Mouse (Mus musculus) kidney, embryonic 15.5 days (tissue): ENCODE measurements around the gene Ttll3. TPM values are rescaled to one million over a fixed set of nuclear protein-coding genes. Genes with fewer than 3 reads are reported as not detected.

Source experiments
- ATAC-seq: fragments of 200-750 bp; cut with Nextera tagmentation; replicated peaks from 2 replicates; pipeline ENCODE4 v1.8.0; 2017; ENCODE audit warnings: moderate TSS enrichment; ENCODE audit not compliant: low FRiP score
- H3K27ac ChIP-seq: fragments of 300-500 bp; sonication (generic); 2 replicates; pipeline ENCODE4 v1.5.1; 2015; ENCODE audit warnings: mild to moderate bottlenecking, inconsistent platforms
- H3K27me3 ChIP-seq: fragments of 300-500 bp; sonication (generic); 2 replicates; pipeline ENCODE4 v1.6.1; 2015; ENCODE audit warnings: inconsistent platforms
- H3K36me3 ChIP-seq: fragments of 300-500 bp; sonication (generic); 2 replicates; pipeline ENCODE4 v1.6.1; 2015; ENCODE audit warnings: inconsistent platforms
- H3K4me1 ChIP-seq: fragments of 300-500 bp; sonication (generic); 2 replicates; pipeline ENCODE4 v1.6.1; 2015; ENCODE audit warnings: inconsistent platforms
- H3K4me2 ChIP-seq: fragments of 300-500 bp; sonication (generic); 2 replicates; pipeline ENCODE4 v1.6.1; 2015; ENCODE audit warnings: moderate library complexity, mild to moderate bottlenecking, inconsistent platforms
- H3K4me3 ChIP-seq: fragments of 300-500 bp; sonication (generic); replicated peaks from 2 replicates; pipeline ENCODE4 v1.5.1; 2015; ENCODE audit warnings: mild to moderate bottlenecking, inconsistent platforms
- H3K9ac ChIP-seq: fragments of 300-500 bp; sonication (generic); 2 replicates; pipeline ENCODE4 v1.6.1; 2015; ENCODE audit warnings: mild to moderate bottlenecking, inconsistent platforms
- H3K9me3 ChIP-seq: fragments of 300-500 bp; sonication (generic); replicated peaks from 2 replicates; pipeline ENCODE4 v1.6.1; 2016; ENCODE audit warnings: inconsistent platforms
- WGBS: fragments of 180-500 bp; shearing (Covaris S2); methylation state at CpG from one replicate; pipeline ENCODE4 v1.1.7; 2015; ENCODE audit warnings: mixed read lengths; 5-methylcytosine and 5-hydroxymethylcytosine counted together
- polyA plus RNA-seq: library from polyadenylated mRNA; unstranded; fragments of >200 nt; fragmentation: Nextera tagmentation; extraction: Ambion mirVana; gene quantifications from 2 replicates; pipeline ENCODE4 v1.2.1, GENCODE M21; 2015

Gene Ttll3
- polyA plus RNA-seq, 1 experiment from 2014 or later = 3.6 TPM

GRCm38 (mm10) chr6:113442442-113443090, 53.5 kb downstream of the Ttll3 start, which contains the start of gene Jagn1:
Gene Jagn1, plus strand, starts transcription at chr6:113442569.
- Histone ChIP-seq H3K4me3 (peak within 1 kb of the TSS; percentile 98), H3K4me2 (peak within 1 kb of the TSS; percentile 90), H3K9me3 (no peaks in the 10 kb centered on the region), H3K9ac (peak within 1 kb of the TSS; percentile 88), H3K36me3 (peaks cover 22% of the 10 kb centered on the region), H3K27me3 (no peaks in the 10 kb centered on the region), H3K27ac (peak within 1 kb of the TSS; percentile 77), H3K4me1 (peaks cover 28% of the 10 kb centered on the region)
- ATAC-seq = peak; percentile 84
- under 1% methylated on average over 45 of the region's 45 CpGs for WGBS

DNA sequence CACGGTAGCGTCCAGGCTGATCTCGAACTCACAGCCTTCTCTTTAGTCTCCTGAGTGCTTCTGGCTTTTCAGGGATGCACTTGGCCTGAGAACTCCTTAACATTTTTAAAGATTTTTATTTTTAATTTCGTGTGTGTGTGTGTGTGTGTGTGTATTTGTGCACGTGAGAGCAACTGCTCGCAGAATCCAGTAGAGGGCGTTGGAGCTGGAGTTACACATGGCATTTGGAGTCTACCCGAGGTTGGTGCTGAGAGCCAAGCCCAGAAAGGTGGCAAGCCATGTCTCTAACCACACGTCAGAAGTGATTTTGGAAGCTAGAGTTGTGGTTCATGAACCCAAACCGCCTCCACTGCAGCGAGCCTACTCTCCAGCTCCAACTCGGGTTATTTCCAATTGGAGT, 54.0 kb downstream of the Ttll3 start:
- peak overlapping the region; percentile 98 for H3K4me3 ChIP-seq
- H3K4me1 ChIP-seq = peaks cover 28% of the 10 kb centered on the region
- no peaks in the 10 kb centered on the region for H3K27me3 ChIP-seq
- H3K4me2 ChIP-seq = peak overlapping the region; percentile 90
- H3K36me3 ChIP-seq = peaks cover 27% of the 10 kb centered on the region
- H3K9ac ChIP-seq = peak overlapping the region; percentile 88
- H3K27ac ChIP-seq = peak overlapping the region; percentile 77
- WGBS = 43% methylated on average over 12 of the region's 12 CpGs
- H3K9me3 ChIP-seq = no peaks in the 10 kb centered on the region
- no peak for ATAC-seq

DNA sequence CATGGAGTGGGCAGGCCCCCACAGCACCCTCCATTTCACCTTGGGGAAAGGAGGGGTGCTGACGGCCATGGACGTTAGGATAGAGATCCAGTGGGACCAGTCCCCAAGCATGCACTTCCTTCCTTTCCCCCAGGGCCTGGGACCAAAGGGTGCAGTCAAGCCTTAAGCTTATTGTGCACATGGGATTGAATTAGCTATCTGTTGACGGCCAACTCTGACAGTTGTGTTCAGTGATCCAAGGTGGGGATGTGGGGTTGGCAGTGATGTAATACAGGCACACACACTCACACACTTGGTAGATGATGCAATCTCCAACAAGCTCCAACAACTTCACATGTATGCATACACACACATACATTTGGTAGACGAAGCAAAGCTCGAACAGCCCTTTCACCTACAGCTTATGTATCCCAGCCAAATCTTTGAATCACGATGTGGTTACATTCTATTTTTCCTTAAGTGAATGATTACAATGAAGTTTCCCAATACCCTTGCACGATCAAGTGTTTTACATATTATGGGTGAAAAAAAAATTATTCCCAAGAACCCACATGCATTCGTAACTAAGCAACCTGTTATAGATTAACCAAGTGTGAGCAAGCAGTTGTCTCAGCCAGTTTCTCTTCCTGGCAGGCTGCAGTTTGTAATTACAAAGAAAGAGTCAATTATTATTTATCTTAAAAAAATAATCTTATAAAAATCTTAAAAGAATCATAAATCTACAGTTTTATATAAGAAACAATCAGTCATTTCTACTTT, 55.3 kb downstream of the Ttll3 start:
- Histone ChIP-seq H3K9ac (no peak overlapping the region), H3K4me3 (no peak overlapping the region), H3K27me3 (no peaks in the 10 kb centered on the region), H3K4me1 (peaks cover 28% of the 10 kb centered on the region), H3K4me2 (peak overlapping the region; percentile 23; the same call in 1 of the 2 replicates), H3K36me3 (peaks cover 39% of the 10 kb centered on the region), H3K27ac (peak overlapping the region; percentile 81), H3K9me3 (no peaks in the 10 kb centered on the region)
- whole genome bisulfite sequencing = 73% methylated on average over 8 of the region's 8 CpGs
- ATAC-seq = 0 out of 2 replicates have a peak, but pooled peaks have one; percentile 18

DNA sequence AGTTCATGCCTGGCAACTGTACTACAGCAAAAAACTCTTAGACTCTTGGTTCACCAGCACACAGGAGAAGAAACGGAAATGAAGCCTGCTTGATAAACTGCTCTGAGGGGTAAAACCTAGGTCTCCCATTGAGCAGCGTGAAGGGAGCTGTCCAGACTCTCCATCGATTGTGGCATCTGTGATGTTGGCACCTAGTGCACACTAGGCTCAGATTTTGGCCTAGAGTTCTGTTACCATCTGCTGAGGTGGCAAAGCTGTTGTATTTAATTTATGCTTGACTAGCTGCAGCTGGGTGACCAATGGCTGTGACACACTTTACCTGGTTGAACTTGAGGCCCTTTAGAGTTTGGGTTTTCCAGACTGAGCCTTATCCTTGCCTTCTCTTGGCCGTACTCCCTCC, 58.6 kb downstream of the Ttll3 start:
- Histone ChIP-seq H3K36me3 (peaks cover 42% of the 10 kb centered on the region), H3K27ac (no peak overlapping the region), H3K4me3 (no peak overlapping the region), H3K27me3 (no peaks in the 10 kb centered on the region), H3K4me2 (no peak overlapping the region), H3K4me1 (peaks cover 21% of the 10 kb centered on the region), H3K9me3 (no peaks in the 10 kb centered on the region), H3K9ac (no peak overlapping the region)
- no peak for ATAC-seq
- 97% methylated on average over 4 of the region's 4 CpGs for WGBS

DNA sequence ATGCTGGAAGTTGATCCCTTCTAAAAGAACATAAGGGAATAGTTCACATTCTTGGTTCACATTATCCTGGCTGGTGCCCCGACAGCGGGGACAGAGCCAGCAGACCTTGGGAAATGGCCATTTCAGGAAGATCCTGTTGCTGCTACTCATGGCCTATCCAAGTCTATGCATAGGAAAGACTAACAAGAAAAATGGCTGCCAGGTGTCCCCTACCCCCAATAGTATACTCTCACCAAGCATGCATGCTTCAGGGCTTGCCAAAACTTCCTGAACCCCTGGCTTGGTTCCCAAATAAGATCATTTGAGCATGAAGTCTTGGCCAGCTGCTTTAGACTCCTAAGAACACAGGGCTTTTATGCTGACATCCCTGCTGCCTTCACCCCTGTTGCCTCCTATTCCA, 62.8 kb downstream of the Ttll3 start:
- H3K9ac ChIP-seq = no peak overlapping the region
- H3K9me3 ChIP-seq = no peaks in the 10 kb centered on the region
- 70% methylated on average over 2 of the region's 2 CpGs for whole genome bisulfite sequencing
- no peak overlapping the region for H3K4me2 ChIP-seq
- H3K27ac ChIP-seq = peak overlapping the region; percentile 54; the same call in 1 of the 2 replicates
- peaks cover 28% of the 10 kb centered on the region for H3K36me3 ChIP-seq
- H3K4me3 ChIP-seq = no peak overlapping the region
- no peaks in the 10 kb centered on the region for H3K4me1 ChIP-seq
- no peaks in the 10 kb centered on the region for H3K27me3 ChIP-seq
- ATAC-seq = peak; percentile 40; the same call in 1 of the 2 replicates

- Histone ChIP-seq H3K4me3 (no peak overlapping the region), H3K4me2 (no peak overlapping the region), H3K27me3 (no peaks in the 10 kb centered on the region; the same call in 1 of the 2 replicates), H3K4me1 (0 out of 2 replicates have a peak, but pooled peaks cover 7% of the 10 kb centered on the region), H3K9me3 (no peaks in the 10 kb centered on the region), H3K36me3 (0 out of 2 replicates have a peak, but pooled peaks cover under 1% of the 10 kb centered on the region), H3K27ac (no peak overlapping the region), H3K9ac (no peak overlapping the region)
- no peak for ATAC-seq
- WGBS = 49% methylated on average over 5 of the region's 5 CpGs
These were observed 65.9 kb downstream of the Ttll3 start for GRCm38 (mm10) chr6:113455007-113455406.

- no peaks in the 10 kb centered on the region; the same call in 1 of the 2 replicates for H3K27me3 ChIP-seq
- peak within 1 kb of the TSS; percentile 10; the same call in 1 of the 2 replicates for H3K4me3 ChIP-seq
- H3K36me3 ChIP-seq = no peaks in the 10 kb centered on the region
- peak within 1 kb of the TSS; percentile 60; the same call in 1 of the 2 replicates for H3K27ac ChIP-seq
- H3K4me2 ChIP-seq = peak within 1 kb of the TSS; percentile 34; the same call in 1 of the 2 replicates
- no peak within 1 kb of the TSS for H3K9ac ChIP-seq
- 55% methylated on average over 10 of the region's 10 CpGs for whole genome bisulfite sequencing
- H3K9me3 ChIP-seq = no peaks in the 10 kb centered on the region
- ATAC-seq = no peak
- H3K4me1 ChIP-seq = 0 out of 2 replicates have a peak, but pooled peaks cover 7% of the 10 kb centered on the region
These were observed 69.0 kb downstream of the Ttll3 start, which contains the start of gene Il17re for GRCm38 (mm10) chr6:113457952-113458534. Gene Il17re, plus strand, starts transcription at chr6:113458484.

DNA sequence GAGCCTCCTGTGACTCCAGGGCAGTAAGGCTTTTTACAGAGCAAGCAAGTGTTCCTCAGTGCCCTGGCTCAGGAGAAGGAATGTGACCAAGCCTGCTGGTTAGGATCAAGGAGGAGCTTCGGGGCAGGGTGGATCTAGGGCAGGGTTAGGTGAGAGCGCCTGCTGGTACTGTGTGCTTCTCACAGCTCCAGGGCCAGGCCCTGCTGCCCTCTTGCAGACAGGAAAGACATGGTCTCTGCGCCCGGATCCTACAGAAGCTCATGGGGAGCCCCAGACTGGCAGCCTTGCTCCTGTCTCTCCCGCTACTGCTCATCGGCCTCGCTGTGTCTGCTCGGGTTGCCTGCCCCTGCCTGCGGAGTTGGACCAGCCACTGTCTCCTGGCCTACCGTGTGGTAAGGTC, 69.6 kb downstream of the Ttll3 start:
- H3K9ac ChIP-seq = no peak overlapping the region
- ATAC-seq = peak; percentile 67; the same call in 1 of the 2 replicates
- 0 out of 2 replicates have a peak, but pooled peaks cover 7% of the 10 kb centered on the region for H3K4me1 ChIP-seq

DNA sequence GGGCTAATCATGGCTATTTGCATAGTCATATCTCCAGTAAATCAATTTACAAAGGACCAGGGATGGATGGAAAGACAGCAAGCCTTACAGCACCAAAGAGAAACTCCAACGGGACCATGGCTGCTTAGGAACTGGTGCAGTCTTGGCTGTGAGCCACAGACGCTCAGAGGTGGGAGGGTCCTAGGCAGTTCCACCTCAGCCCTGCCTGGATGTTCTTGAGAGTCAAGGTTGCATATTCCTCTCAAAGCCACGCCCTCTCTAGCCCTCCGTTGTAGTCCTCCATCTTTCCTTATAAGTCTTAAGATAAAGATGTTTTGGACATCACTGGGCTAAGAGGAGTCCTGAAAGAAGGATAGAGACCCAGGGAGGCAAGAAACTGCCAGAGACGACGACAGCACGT, 75.0 kb downstream of the Ttll3 start:
- WGBS = 63% methylated on average over 7 of the region's 7 CpGs
- Histone ChIP-seq H3K36me3 (no peaks in the 10 kb centered on the region), H3K9me3 (no peaks in the 10 kb centered on the region), H3K9ac (no peak overlapping the region), H3K4me1 (peaks cover 10% of the 10 kb centered on the region), H3K27me3 (no peaks in the 10 kb centered on the region; the same call in 1 of the 2 replicates), H3K4me2 (no peak overlapping the region), H3K27ac (no peak overlapping the region), H3K4me3 (no peak overlapping the region)
- no peak for ATAC-seq

More for the DNA sequence above, 69.6 kb downstream of the Ttll3 start:
- Histone ChIP-seq H3K27ac (peak overlapping the region; percentile 60; the same call in 1 of the 2 replicates), H3K4me2 (peak overlapping the region; percentile 34; the same call in 1 of the 2 replicates), H3K9me3 (no peaks in the 10 kb centered on the region), H3K36me3 (no peaks in the 10 kb centered on the region), H3K4me3 (peak overlapping the region; percentile 10; the same call in 1 of the 2 replicates), H3K27me3 (no peaks in the 10 kb centered on the region; the same call in 1 of the 2 replicates)
- WGBS = 51% methylated on average over 10 of the region's 10 CpGs
